Mouse (Mus musculus): ENCODE measurements around the gene Myt1l.

DNA sequence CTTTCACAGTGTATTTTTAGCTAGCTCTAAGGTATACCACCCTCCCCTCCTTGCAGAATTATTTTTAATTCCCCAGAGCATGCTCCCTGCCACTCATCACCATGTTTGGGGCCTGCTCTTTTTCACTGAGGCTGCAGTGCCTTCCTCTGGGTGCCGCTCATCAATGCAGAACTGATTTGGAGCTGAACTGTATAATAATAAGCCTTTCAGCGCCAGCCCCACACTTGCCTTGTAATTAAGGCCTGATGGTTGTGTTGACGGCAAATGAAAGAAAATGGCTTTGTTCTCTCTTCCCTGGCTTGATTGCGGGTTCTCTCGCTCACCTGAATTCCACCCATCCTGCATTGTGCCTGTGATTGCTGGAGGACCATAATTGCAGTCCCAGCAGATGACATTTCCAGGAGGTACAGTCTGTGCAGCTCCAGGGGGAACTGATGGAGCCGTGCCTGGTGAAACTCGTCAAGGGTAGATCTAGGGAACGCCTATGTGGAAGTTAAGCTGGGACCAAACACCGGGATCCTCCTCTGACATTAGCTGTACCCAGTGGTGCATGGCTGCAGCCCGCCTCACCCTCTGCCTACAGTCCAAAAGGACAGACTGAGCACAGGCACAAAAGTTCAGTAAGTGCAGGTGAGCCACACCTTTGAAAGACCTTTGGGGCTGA is 101.8 kb downstream of the Myt1l start:
- no peak for TF ChIP-seq POLR2A (IDR thresholded peaks at IDR 0.05; ENCODE audit: extremely low read depth, insufficient read depth, low read length)
- TF ChIP-seq CTCF (IDR thresholded peaks at IDR 0.05; ENCODE audit: low read depth, low read length): no peak

Measured in liver, adult 2 months (tissue).